Mouse (Mus musculus): ENCODE measurements at regions not wholly inside any gene's neighbourhood (a gene's known extent, or its start where the extent isn't known, plus 50 kb on each side); places are given as distances from the start of the nearest gene placed in this dataset.

GRCm38 (mm10) chr5:15773839-15774238 lies 59.8 kb upstream of the Speer4c start:
- Histone ChIP-seq H3K27ac (ENCODE audit: insufficient read depth, low read length) (no peak overlapping the region), H3K4me3 (replicated peaks; ENCODE audit: insufficient read depth, low read depth, low read length) (no peak overlapping the region), H3K27me3 (ENCODE audit: control insufficient read depth, insufficient read depth, low read length) (no peaks in the 10 kb centered on the region), H3K4me1 (ENCODE audit: control insufficient read depth, insufficient read depth, low read length) (no peaks in the 10 kb centered on the region)
- TF ChIP-seq POLR2A (IDR thresholded peaks at IDR 0.05; ENCODE audit: borderline replicate concordance, insufficient read depth, low read length): no peak
- no peak for TF ChIP-seq CTCF (IDR thresholded peaks at IDR 0.05; ENCODE audit: borderline replicate concordance, insufficient read depth, low read depth, low read length)
- 38% methylated on average over 3 of the region's 3 CpGs for WGBS
- DNase-seq: no peak

GRCm38 (mm10) chr5:15774567-15774966 lies 60.5 kb upstream of the Speer4c start:
- Histone ChIP-seq H3K27me3 (ENCODE audit: control insufficient read depth, insufficient read depth, low read length) (no peaks in the 10 kb centered on the region), H3K4me1 (ENCODE audit: control insufficient read depth, insufficient read depth, low read length) (no peaks in the 10 kb centered on the region), H3K4me3 (replicated peaks; ENCODE audit: insufficient read depth, low read depth, low read length) (no peak overlapping the region), H3K27ac (ENCODE audit: insufficient read depth, low read length) (no peak overlapping the region)
- no peak for DNase-seq
- 26% methylated on average over 3 of the region's 3 CpGs for WGBS
- no peak for TF ChIP-seq CTCF (IDR thresholded peaks at IDR 0.05; ENCODE audit: borderline replicate concordance, insufficient read depth, low read depth, low read length)
- TF ChIP-seq POLR2A (IDR thresholded peaks at IDR 0.05; ENCODE audit: borderline replicate concordance, insufficient read depth, low read length): no peak

DNA sequence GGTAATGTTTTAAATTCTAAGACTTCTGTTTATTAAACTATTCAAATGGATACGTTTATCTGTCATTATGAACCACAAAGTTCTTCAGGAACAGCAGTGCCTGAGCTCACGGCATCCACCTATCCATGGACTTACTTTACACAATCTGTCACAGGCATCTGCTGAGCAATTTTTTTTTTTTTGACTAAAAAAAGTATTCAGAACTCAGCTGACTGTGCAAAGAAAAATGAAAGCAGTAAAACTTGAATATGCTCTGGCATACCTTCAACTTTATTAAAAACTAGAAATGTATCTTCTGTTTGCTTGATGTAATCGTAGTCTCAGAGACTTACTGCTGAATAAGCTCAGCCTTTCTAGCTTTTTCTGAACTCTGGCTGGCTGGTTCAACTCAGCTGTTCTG lies 62.0 kb upstream of the Speer4c start:
- TF ChIP-seq CTCF (IDR thresholded peaks at IDR 0.05; ENCODE audit: borderline replicate concordance, insufficient read depth, low read depth, low read length) (no peak), POLR2A (IDR thresholded peaks at IDR 0.05; ENCODE audit: borderline replicate concordance, insufficient read depth, low read length) (no peak)
- WGBS: 77% methylated on average over 3 of the region's 3 CpGs
- no peak for DNase-seq

GRCm38 (mm10) chr5:15803583-15803982 lies 89.5 kb upstream of the Speer4c start:
- H3K4me1 ChIP-seq (ENCODE audit: control insufficient read depth, insufficient read depth, low read length): no peaks in the 10 kb centered on the region
- H3K27me3 ChIP-seq (ENCODE audit: control insufficient read depth, insufficient read depth, low read length): no peaks in the 10 kb centered on the region
- no peak for TF ChIP-seq POLR2A (IDR thresholded peaks at IDR 0.05; ENCODE audit: borderline replicate concordance, insufficient read depth, low read length)
- TF ChIP-seq CTCF (IDR thresholded peaks at IDR 0.05; ENCODE audit: borderline replicate concordance, insufficient read depth, low read depth, low read length): no peak
- DNase-seq: no peak
- no peak overlapping the region for H3K4me3 ChIP-seq (replicated peaks; ENCODE audit: insufficient read depth, low read depth, low read length)
- no peak overlapping the region for H3K27ac ChIP-seq (ENCODE audit: insufficient read depth, low read length)
- WGBS: 57% methylated on average over 5 of the region's 5 CpGs

More for the DNA sequence above, 62.0 kb upstream of the Speer4c start:
- Histone ChIP-seq H3K4me1 (ENCODE audit: control insufficient read depth, insufficient read depth, low read length) (no peaks in the 10 kb centered on the region), H3K27me3 (ENCODE audit: control insufficient read depth, insufficient read depth, low read length) (no peaks in the 10 kb centered on the region), H3K27ac (ENCODE audit: insufficient read depth, low read length) (no peak overlapping the region), H3K4me3 (replicated peaks; ENCODE audit: insufficient read depth, low read depth, low read length) (no peak overlapping the region)

- Histone ChIP-seq H3K27me3 (ENCODE audit: control insufficient read depth, insufficient read depth, low read length) (no peaks in the 10 kb centered on the region), H3K4me3 (replicated peaks; ENCODE audit: insufficient read depth, low read depth, low read length) (no peak overlapping the region), H3K4me1 (ENCODE audit: control insufficient read depth, insufficient read depth, low read length) (no peaks in the 10 kb centered on the region), H3K27ac (ENCODE audit: insufficient read depth, low read length) (no peak overlapping the region)
- TF ChIP-seq CTCF (IDR thresholded peaks at IDR 0.05; ENCODE audit: borderline replicate concordance, insufficient read depth, low read depth, low read length) (no peak), POLR2A (IDR thresholded peaks at IDR 0.05; ENCODE audit: borderline replicate concordance, insufficient read depth, low read length) (no peak)
- no peak for DNase-seq
- WGBS: 17% methylated on average over 3 of the region's 3 CpGs
Observed at GRCm38 (mm10) chr5:15816864-15817263, 102.8 kb upstream of the Speer4c start.

GRCm38 (mm10) chr5:15817366-15817765 lies 103.3 kb upstream of the Speer4c start:
- WGBS: 13% methylated on average over 3 of the region's 3 CpGs
- TF ChIP-seq CTCF (IDR thresholded peaks at IDR 0.05; ENCODE audit: borderline replicate concordance, insufficient read depth, low read depth, low read length) (no peak), POLR2A (IDR thresholded peaks at IDR 0.05; ENCODE audit: borderline replicate concordance, insufficient read depth, low read length) (no peak)

GRCm38 (mm10) chr5:15822989-15823388 lies 108.9 kb upstream of the Speer4c start:
- Histone ChIP-seq H3K27ac (ENCODE audit: insufficient read depth, low read length) (no peak overlapping the region), H3K4me3 (replicated peaks; ENCODE audit: insufficient read depth, low read depth, low read length) (no peak overlapping the region), H3K27me3 (ENCODE audit: control insufficient read depth, insufficient read depth, low read length) (no peaks in the 10 kb centered on the region), H3K4me1 (ENCODE audit: control insufficient read depth, insufficient read depth, low read length) (no peaks in the 10 kb centered on the region)
- no peak for TF ChIP-seq POLR2A (IDR thresholded peaks at IDR 0.05; ENCODE audit: borderline replicate concordance, insufficient read depth, low read length)
- WGBS: 73% methylated on average over 3 of the region's 3 CpGs
- DNase-seq: no peak

More at GRCm38 (mm10) chr5:15817366-15817765, 103.3 kb upstream of the Speer4c start:
- no peak for DNase-seq
- Histone ChIP-seq H3K4me3 (replicated peaks; ENCODE audit: insufficient read depth, low read depth, low read length) (no peak overlapping the region), H3K4me1 (ENCODE audit: control insufficient read depth, insufficient read depth, low read length) (no peaks in the 10 kb centered on the region), H3K27me3 (ENCODE audit: control insufficient read depth, insufficient read depth, low read length) (no peaks in the 10 kb centered on the region), H3K27ac (ENCODE audit: insufficient read depth, low read length) (no peak overlapping the region)

DNA sequence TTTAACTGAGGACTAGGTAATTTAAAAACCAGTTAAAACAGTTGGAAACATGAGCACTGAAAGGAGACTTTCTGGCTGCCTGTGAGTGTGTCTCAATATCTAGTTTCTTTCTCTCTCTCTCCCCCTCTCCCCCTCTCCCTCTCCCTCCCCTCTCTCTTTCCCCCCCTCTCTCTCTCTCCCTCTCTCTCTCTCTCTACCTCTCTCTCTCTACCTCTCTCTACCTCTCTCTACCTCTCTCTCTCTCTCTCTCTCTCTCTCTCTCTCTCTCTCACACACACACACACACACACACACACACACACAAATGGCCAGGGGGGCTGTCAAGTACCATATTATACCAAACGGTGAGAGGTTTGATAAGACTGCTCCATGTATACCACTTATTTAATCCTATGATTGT lies 103.0 kb upstream of the Cacna2d1 start:
- Histone ChIP-seq H3K4me3 (replicated peaks; ENCODE audit: insufficient read depth, low read depth, low read length) (no peak overlapping the region), H3K27me3 (ENCODE audit: control insufficient read depth, insufficient read depth, low read length) (no peaks in the 10 kb centered on the region), H3K27ac (ENCODE audit: insufficient read depth, low read length) (no peak overlapping the region), H3K4me1 (ENCODE audit: control insufficient read depth, insufficient read depth, low read length) (no peaks in the 10 kb centered on the region)
- TF ChIP-seq CTCF (IDR thresholded peaks at IDR 0.05; ENCODE audit: borderline replicate concordance, insufficient read depth, low read depth, low read length) (no peak), POLR2A (IDR thresholded peaks at IDR 0.05; ENCODE audit: borderline replicate concordance, insufficient read depth, low read length) (no peak)
- no peak for DNase-seq
- 83% methylated on average over 1 of the region's 1 CpGs for WGBS

Measured in cerebellum, adult 2 months (tissue).